Mouse (Mus musculus) hindbrain, embryonic 15.5 days (tissue): ENCODE results near the gene Fig4. TPM values are rescaled to one million over a fixed set of nuclear protein-coding genes. Genes with fewer than 3 reads are reported as not detected.

Source experiments
- ATAC-seq: fragments of 200-750 bp; cut with Nextera tagmentation; 2 replicates; pipeline ENCODE4 v1.8.0; 2017; ENCODE audit warnings: low read depth, moderate number of reproducible peaks, moderate TSS enrichment; ENCODE audit not compliant: low FRiP score
- H3K27ac ChIP-seq: fragments of 300-500 bp; sonication (generic); replicated peaks from 2 replicates; pipeline ENCODE4 v1.5.1; 2015; ENCODE audit warnings: mild to moderate bottlenecking, inconsistent platforms
- H3K27me3 ChIP-seq: fragments of 300-500 bp; sonication (generic); 2 replicates; pipeline ENCODE4 v1.6.1; 2015; ENCODE audit warnings: control low read depth, inconsistent platforms
- H3K36me3 ChIP-seq: fragments of 300-500 bp; sonication (generic); 2 replicates; pipeline ENCODE4 v1.6.1; 2015; ENCODE audit warnings: control low read depth, inconsistent platforms
- H3K4me1 ChIP-seq: fragments of 300-500 bp; sonication (generic); replicated peaks from 2 replicates; pipeline ENCODE4 v1.6.1; 2015; ENCODE audit warnings: control low read depth, inconsistent platforms
- H3K4me2 ChIP-seq: fragments of 300-500 bp; sonication (generic); 2 replicates; pipeline ENCODE4 v1.6.1; 2015; ENCODE audit warnings: moderate library complexity, mild to moderate bottlenecking, inconsistent platforms
- H3K4me3 ChIP-seq: fragments of 300-500 bp; sonication (generic); 2 replicates; pipeline ENCODE4 v1.5.1; 2015; ENCODE audit warnings: mild to moderate bottlenecking, inconsistent platforms
- H3K9ac ChIP-seq: fragments of 300-500 bp; sonication (generic); 2 replicates; pipeline ENCODE4 v1.6.1; 2015; ENCODE audit warnings: inconsistent platforms
- H3K9me3 ChIP-seq: fragments of 300-500 bp; sonication (generic); 2 replicates; pipeline ENCODE4 v1.6.1; 2016; ENCODE audit warnings: control low read depth, inconsistent platforms
- WGBS: fragments of 180-500 bp; shearing (Covaris S2); methylation state at CpG from one replicate; pipeline ENCODE4 v1.1.7; 2015; 5-methylcytosine and 5-hydroxymethylcytosine counted together
- polyA plus RNA-seq: library from polyadenylated mRNA; unstranded; fragments of >200 nt; fragmentation: Nextera tagmentation; extraction: Ambion mirVana; gene quantifications from 2 replicates; pipeline ENCODE4 v1.2.1, GENCODE M21; 2015

Gene Fig4
- polyA plus RNA-seq = 28.9 and 30.1 TPM in 2 replicates

DNA sequence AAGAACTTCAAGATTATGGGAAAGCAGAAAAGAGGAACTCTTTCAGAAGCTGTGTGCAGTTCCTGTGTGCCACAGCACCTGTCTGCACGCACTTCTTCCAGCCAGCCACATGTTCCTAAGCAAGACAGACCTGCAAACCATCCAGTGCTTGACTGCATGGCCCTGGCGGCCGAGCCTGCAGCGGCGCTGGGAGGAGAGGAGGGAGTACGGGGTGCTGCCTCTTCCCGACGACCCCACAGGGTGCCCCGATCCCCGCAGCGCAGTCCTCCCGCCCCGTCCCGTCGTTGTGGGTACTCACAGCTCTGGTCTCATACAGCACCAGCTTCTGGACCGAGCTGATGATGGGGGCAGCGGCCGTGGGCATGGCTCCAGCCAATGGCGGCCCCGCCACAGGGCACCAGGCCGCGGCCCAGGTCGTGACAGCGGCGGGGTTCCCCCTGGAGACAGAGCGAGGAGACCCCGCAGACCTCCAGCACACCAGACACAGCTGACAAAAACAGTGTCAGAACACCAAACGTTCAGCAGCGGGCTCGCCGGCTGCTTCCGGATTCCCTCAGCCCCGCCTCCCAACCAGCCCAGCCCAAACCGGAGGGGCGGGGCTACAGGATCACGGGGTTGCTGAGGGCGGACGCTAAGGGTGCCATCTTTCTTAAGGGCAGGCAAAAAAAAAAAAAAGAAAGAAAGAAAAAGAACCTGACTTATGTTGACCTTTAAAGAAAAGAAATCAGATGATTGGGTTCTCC is at the start of gene Fig4:
TSS of gene Fig4 (minus strand) at position 572 of the 743 bp plus-strand sequence.
- Histone ChIP-seq H3K27ac (peak within 1 kb of the TSS; percentile 81), H3K4me2 (peak within 1 kb of the TSS; percentile 99), H3K9ac (peak within 1 kb of the TSS; percentile 77), H3K4me3 (peak within 1 kb of the TSS; percentile 80), H3K9me3 (no peaks in the 10 kb centered on the region), H3K4me1 (peaks cover 13% of the 10 kb centered on the region), H3K27me3 (no peaks in the 10 kb centered on the region), H3K36me3 (no peaks in the 10 kb centered on the region)
- peak; percentile 93 for ATAC-seq
- WGBS = under 1% methylated on average over 38 of the region's 38 CpGs

DNA sequence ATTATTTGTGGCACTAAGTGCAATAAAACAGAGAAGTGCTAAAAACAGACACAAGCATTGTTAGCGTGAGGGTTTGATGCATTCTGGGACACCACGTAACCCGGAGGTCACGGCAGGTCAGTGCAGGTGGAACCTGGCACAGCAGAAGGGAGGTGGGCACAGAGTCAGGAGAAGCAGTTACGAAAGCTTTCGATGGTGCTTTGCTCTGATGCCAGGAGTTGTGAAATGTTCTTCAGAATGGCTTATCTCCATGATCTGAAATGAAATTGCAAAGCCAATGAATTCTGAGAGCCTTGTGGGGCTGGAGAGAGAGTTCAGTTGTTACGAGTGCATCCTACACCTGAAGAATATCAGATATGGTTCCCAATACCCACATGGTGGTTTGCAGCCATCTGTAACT is 38.3 kb upstream of the Fig4 start:
- H3K36me3 ChIP-seq = no peaks in the 10 kb centered on the region
- ATAC-seq = no peak
- H3K4me2 ChIP-seq = no peak overlapping the region
- no peaks in the 10 kb centered on the region for H3K27me3 ChIP-seq
- H3K9me3 ChIP-seq = no peaks in the 10 kb centered on the region
- H3K27ac ChIP-seq = no peak overlapping the region
- WGBS = 94% methylated on average over 7 of the region's 7 CpGs
- no peak overlapping the region for H3K9ac ChIP-seq
- H3K4me1 ChIP-seq = no peaks in the 10 kb centered on the region
- H3K4me3 ChIP-seq = no peak overlapping the region

DNA sequence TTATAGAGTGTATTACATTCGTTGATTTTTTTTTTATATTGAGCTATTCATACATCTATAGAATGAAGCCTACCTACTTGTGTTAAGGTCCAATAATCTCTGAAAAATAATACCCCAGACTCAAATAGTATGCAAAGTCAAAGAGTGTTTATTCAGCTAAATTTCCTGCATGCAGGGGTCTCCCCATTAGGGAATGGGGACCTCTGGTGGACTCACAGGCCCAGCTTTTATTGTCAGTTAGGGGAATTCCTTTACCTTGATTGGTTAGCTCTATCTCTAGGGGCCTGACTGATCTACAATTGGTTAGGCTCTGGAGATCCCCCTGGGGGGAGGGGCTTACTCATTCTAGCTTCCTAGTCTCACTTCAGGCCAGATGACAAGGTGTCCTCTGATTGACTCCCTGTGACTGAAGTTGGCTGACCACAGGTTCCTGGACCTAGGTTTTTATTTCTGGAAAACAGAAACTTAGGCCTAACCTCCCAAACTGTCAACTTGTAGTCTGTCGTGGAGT is 29.5 kb upstream of the Fig4 start:
- H3K27me3 ChIP-seq = no peaks in the 10 kb centered on the region
- WGBS = 90% methylated on average over 2 of the region's 2 CpGs
- ATAC-seq = no peak
- H3K9ac ChIP-seq = no peak overlapping the region
- H3K36me3 ChIP-seq = no peaks in the 10 kb centered on the region
- no peak overlapping the region for H3K4me2 ChIP-seq
- no peaks in the 10 kb centered on the region for H3K4me1 ChIP-seq
- no peaks in the 10 kb centered on the region for H3K9me3 ChIP-seq
- H3K4me3 ChIP-seq = no peak overlapping the region
- no peak overlapping the region for H3K27ac ChIP-seq

DNA sequence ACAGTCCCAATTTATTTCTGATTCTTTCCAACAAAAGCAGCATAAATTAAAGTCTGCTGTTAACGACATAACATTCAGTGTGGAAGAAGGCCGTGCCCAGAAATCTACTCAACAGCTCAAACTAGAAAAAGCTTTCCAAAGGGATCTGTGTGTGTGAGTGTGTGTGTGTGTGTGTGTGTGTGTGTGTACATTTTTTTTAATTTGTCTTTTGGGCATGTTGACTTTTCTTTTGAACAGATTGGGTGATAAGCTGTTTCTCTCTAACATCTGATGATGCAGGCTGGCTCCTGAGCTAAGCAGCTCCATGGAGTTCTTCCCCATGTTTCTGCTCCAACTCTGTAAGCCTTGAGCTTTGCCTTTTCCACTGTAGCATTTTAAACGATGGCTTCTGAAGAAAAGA is 12.8 kb upstream of the Fig4 start:
- no peak overlapping the region for H3K9ac ChIP-seq
- no peaks in the 10 kb centered on the region for H3K27me3 ChIP-seq
- no peak overlapping the region for H3K4me3 ChIP-seq
- no peak overlapping the region for H3K27ac ChIP-seq
- H3K36me3 ChIP-seq = no peaks in the 10 kb centered on the region
- H3K4me1 ChIP-seq = no peaks in the 10 kb centered on the region
- ATAC-seq = no peak
- H3K4me2 ChIP-seq = no peak overlapping the region
- WGBS = 82% methylated on average over 3 of the region's 3 CpGs
- no peaks in the 10 kb centered on the region for H3K9me3 ChIP-seq

DNA sequence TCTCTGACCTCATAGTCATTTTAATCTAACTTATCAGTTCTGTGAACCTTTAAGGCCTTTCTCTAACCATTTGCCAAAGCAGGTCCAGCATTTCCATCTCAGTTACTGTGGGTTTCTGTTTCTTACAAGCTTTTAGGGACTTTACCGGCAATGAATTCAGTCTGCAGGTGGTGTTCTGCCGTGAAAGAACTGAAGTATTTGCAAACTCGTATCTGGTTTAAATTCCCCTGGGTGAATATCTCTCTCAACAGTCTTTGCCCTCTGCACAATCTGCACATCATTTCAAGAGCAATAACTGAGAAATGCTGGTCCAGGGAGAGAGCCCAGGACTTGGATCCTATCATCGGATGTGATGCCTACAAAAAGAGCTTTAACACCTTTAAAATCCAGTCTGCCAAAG is 5.1 kb upstream of the Fig4 start:
- H3K4me1 ChIP-seq = 0 out of 2 replicates have a peak, but pooled peaks cover 3% of the 10 kb centered on the region
- no peaks in the 10 kb centered on the region for H3K9me3 ChIP-seq
- no peaks in the 10 kb centered on the region for H3K27me3 ChIP-seq
- WGBS = 91% methylated on average over 4 of the region's 4 CpGs
- H3K4me2 ChIP-seq = no peak overlapping the region
- no peak overlapping the region for H3K4me3 ChIP-seq
- no peak for ATAC-seq
- no peaks in the 10 kb centered on the region for H3K36me3 ChIP-seq
- H3K9ac ChIP-seq = no peak overlapping the region
- no peak overlapping the region for H3K27ac ChIP-seq

DNA sequence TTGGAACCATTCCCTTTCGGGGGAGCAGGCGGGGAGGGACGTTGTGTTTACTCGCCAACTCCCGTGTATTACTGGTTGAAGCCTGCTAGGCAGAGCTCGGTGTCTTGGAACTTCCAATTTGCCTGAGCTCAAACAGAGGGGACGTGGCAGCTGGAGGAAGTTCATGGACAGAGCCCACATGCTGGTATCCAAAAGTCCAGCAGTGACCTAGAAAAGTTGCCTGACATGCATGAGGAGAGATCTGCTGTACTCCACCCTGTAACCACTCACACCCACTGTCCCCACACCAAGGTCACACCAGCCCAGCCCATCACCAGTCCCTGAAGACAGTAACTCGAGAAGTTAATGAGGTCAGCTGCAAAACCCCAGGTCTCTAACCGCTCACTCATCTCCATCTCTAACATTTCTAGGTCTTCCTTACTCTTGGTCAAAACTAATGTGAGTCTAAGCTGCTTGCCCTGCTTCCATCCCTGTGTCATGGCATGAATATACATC is 1.9 kb upstream of the Fig4 start:
- Histone ChIP-seq H3K4me2 (no peak overlapping the region), H3K27me3 (no peaks in the 10 kb centered on the region), H3K36me3 (no peaks in the 10 kb centered on the region), H3K4me3 (no peak overlapping the region), H3K9ac (no peak overlapping the region), H3K4me1 (peaks cover 13% of the 10 kb centered on the region), H3K27ac (no peak overlapping the region), H3K9me3 (no peaks in the 10 kb centered on the region)
- WGBS = 88% methylated on average over 9 of the region's 9 CpGs
- ATAC-seq = no peak

DNA sequence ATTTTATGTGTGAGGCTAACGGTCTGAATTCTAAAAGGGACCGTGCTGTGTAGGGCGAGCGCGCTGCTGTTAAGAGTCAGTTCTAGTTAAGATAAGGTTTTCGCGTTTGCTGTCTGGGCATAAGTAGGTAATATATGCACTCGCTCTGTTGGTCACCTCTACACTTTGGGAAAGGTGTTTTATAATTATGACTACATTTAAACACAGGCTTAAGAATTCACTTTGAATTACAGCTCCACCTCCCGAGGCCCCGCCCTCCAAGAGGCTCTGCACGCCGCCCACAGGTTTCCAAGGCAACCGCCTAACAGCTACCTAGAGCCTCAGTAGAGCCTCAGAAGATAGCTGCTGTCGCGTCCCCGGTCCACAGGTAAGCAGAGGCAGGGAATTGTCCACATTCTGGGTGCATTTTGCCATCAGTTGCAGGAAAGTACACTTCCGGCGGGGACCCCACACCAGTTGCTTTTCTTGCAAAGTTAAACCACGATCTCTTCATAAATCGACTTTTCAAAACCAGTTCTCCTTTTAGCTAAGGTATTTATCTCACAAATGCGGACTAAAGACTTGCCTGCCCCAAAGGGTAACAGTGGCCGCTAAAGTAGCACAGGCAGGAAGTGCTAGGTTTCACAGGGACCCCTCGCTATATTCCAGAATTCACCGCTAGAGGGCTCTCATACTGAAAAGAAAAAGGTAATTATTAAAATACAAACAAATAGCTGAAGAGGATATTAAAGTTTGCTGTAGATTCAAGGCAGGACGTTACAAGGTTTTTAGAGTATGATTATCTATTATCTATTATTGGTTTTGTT is 782 bp upstream of the Fig4 start, which contains the start of gene Ak9:
TSS of gene Ak9 (plus strand) at position 342 of the 806 bp plus-strand sequence.
- under 1% methylated on average over 25 of the region's 25 CpGs for WGBS
- no peaks in the 10 kb centered on the region for H3K36me3 ChIP-seq
- H3K4me2 ChIP-seq = peak within 1 kb of the TSS; percentile 99
- H3K4me1 ChIP-seq = peaks cover 13% of the 10 kb centered on the region
- peak within 1 kb of the TSS; percentile 81 for H3K27ac ChIP-seq
- peak; percentile 89 for ATAC-seq
- H3K4me3 ChIP-seq = peak within 1 kb of the TSS; percentile 80
- no peaks in the 10 kb centered on the region for H3K9me3 ChIP-seq
- no peaks in the 10 kb centered on the region for H3K27me3 ChIP-seq
- H3K9ac ChIP-seq = peak within 1 kb of the TSS; percentile 77

DNA sequence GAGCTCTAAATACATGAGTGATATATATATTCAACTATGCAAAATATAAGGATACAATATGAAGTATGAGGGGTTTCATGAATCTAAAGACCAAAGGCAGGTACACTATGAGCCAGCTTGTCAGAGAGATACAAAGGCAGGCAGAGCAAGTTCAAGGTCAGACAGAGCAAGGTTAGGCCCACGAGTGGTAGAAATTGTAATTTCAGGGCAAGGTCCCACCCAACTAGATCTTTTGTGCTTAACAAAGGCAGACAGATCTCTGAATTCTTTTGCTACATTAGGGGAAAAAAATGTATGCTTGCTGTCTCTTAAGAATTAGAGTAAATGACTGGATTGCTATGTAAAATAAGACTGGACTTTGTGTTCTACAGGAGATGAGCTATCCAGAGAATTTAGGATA is 2.9 kb downstream of the Fig4 start:
- WGBS = 56% methylated on average over 1 of the region's 1 CpGs
- Histone ChIP-seq H3K27ac (no peak overlapping the region), H3K9me3 (no peaks in the 10 kb centered on the region), H3K27me3 (no peaks in the 10 kb centered on the region), H3K4me3 (no peak overlapping the region), H3K4me2 (no peak overlapping the region), H3K4me1 (peaks cover 15% of the 10 kb centered on the region), H3K9ac (no peak overlapping the region), H3K36me3 (no peaks in the 10 kb centered on the region)
- ATAC-seq = no peak

DNA sequence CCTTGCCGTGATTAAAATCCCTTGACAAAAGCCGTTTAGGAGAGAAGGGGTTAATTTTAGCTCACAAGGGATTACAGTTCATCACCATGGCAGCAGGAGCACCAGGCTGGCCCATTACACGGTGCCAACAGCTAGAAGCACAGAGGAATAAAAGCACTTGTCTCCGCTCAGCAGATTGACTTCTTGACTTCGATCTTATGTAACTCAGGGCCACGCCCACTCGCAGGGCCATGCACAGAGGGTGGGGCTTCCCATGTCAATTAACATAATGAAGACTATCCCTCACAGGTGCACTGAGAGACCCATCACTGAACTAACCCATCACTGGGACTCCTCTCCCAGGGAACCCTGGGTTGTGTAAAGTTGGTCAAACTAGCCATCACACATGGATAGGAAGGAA is 7.9 kb downstream of the Fig4 start:
- H3K27me3 ChIP-seq = no peaks in the 10 kb centered on the region
- no peak overlapping the region for H3K9ac ChIP-seq
- H3K27ac ChIP-seq = peak overlapping the region; percentile 28; the same call in 1 of the 2 replicates
- WGBS = 19% methylated on average over 7 of the region's 7 CpGs
- H3K4me3 ChIP-seq = no peak overlapping the region
- peak; percentile 73 for ATAC-seq
- no peaks in the 10 kb centered on the region for H3K36me3 ChIP-seq
- H3K9me3 ChIP-seq = no peaks in the 10 kb centered on the region
- H3K4me2 ChIP-seq = peak overlapping the region; percentile 41
- peaks cover 22% of the 10 kb centered on the region for H3K4me1 ChIP-seq

DNA sequence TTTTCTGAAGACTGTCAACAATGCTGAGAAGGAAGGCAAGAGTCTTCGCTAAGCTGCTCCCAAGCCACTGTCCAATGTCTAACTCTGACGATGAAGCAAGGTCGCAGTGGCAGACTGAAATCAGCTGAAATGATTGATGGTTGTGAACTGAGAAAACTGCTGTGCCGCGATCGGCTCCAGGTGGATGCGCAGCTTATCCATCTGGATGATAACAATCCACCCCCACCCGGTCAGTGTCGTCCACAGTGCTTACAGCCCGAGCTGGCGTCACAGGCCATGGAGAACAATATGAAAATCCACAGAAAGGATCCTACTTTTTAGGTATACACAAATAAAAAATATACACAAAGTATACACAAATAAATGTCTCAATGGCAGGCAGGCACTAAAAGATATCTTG is 8.3 kb downstream of the Fig4 start:
- Histone ChIP-seq H3K4me2 (peak overlapping the region; percentile 41), H3K4me1 (peaks cover 22% of the 10 kb centered on the region), H3K27ac (peak overlapping the region; percentile 28; the same call in 1 of the 2 replicates), H3K36me3 (no peaks in the 10 kb centered on the region), H3K9ac (no peak overlapping the region), H3K27me3 (no peaks in the 10 kb centered on the region), H3K9me3 (no peaks in the 10 kb centered on the region), H3K4me3 (no peak overlapping the region)
- ATAC-seq = 0 out of 2 replicates have a peak, but pooled peaks have one; percentile 58
- 41% methylated on average over 11 of the region's 11 CpGs for WGBS

DNA sequence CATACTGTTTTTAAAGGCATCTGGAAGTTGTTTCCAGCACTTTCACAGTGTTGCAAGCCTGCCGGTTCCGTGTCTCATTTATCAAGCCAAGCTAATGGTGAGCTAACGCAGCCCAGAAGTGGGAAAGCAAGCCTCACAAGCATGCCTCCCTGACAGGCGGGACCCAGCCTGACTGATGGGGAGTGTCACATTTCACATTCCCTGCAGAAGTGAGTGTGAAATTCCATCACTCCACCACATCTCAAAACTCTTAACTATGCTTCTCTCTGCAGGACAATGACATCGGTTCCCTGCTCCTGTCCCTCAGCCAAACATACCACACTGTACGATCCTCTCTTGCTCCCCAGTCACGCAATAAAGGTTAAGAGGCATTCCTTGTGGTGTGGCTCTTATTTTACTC is 10.0 kb downstream of the Fig4 start:
- H3K36me3 ChIP-seq = no peaks in the 10 kb centered on the region
- ATAC-seq = no peak
- WGBS = 18% methylated on average over 7 of the region's 7 CpGs

DNA sequence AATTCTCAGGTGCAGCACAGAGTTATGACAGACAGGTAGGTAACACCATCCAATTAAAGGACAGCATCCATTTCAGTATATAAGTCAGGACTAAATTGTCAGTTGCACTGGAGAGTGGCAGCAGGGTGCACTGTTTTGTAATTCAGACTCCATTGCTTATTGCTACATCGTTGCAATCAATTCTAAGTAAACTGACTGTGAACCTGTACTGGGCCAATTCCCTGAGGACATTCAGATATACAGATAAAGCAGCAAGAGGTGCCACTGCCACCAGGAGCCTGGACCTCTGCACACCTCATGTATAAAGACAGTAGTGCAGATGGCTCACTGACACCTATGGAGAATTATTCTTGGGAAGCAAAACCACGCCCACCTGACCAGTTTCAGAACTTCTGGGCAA is 12.0 kb downstream of the Fig4 start:
- Histone ChIP-seq H3K4me1 (peaks cover 27% of the 10 kb centered on the region), H3K27ac (no peak overlapping the region), H3K9ac (no peak overlapping the region), H3K9me3 (no peaks in the 10 kb centered on the region), H3K36me3 (no peaks in the 10 kb centered on the region), H3K27me3 (no peaks in the 10 kb centered on the region), H3K4me2 (no peak overlapping the region), H3K4me3 (no peak overlapping the region)
- WGBS = 72% methylated on average over 2 of the region's 2 CpGs
- ATAC-seq = no peak

More for the DNA sequence above, 10.0 kb downstream of the Fig4 start:
- H3K4me3 ChIP-seq = no peak overlapping the region
- H3K27me3 ChIP-seq = no peaks in the 10 kb centered on the region
- H3K27ac ChIP-seq = no peak overlapping the region
- no peak overlapping the region for H3K4me2 ChIP-seq
- peaks cover 27% of the 10 kb centered on the region for H3K4me1 ChIP-seq
- H3K9ac ChIP-seq = no peak overlapping the region
- no peaks in the 10 kb centered on the region for H3K9me3 ChIP-seq
